Mouse (Mus musculus) Muller cell, postnatal 12 days (primary cell): ENCODE results near the gene Gm17622.
A peak's percentile ranks its signal among the peaks of the same experiment; 100 is the strongest.

Source experiments
- DNase-seq: peaks from one replicate; pipeline ENCODE4 v3.0.0-alpha.2; 2015; ENCODE audit errors: inconsistent ontology term

Gm17622 gene

DNA sequence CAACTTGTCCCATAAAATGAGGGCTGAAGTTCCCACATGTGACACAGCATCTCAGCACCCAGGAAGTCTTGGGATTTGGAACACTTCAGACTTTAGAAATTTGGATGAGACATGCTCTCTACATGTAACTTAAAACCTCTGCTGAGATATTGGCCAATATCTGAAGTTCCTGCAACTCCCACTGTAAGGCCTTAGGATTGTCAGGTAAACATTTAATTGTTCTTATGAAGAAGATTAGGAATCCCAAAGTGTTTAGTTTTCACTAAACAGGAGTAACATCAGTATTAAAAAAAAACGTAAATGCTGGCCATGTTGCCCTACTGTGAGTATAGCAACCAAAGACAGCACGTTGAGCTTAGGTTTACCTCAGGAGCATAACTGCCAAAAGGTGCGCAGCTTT lies at the start of gene Gm17622:
Gm17622 (plus strand) TSS at position 301 of the 400 bp plus-strand sequence.
- no peak for DNase-seq

DNA sequence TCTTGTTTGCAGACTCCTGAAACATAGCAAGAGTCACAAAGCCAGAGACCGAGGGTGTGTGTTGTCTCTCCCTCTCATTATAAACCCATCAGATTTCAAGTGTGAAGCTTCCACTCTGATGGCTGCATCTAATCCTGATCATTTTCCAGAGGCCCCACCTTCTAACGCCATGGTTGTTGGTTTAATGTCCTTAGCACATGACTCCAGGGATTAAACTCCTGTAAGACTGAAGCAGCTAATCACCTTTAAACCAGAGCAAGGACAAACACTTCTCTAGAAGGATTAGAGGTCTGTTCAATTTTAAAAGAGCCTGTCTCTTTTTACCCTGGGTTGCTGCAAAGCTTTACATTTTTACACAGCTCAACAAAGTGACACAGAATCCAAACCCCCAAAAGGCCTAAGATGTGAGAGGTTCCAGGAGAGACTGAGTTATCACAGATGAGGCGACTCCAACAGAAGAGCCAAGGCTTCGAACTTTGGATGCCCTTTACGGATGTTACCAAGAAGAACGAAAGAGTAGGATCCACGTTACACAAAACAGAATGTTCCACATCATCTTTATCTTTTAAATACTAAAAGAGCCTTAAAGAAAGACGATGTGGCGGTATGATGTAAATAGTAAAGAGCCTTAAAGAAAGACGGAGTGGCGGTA lies 40.2 kb upstream of the Gm17622 start:
- DNase-seq = no peak

DNA sequence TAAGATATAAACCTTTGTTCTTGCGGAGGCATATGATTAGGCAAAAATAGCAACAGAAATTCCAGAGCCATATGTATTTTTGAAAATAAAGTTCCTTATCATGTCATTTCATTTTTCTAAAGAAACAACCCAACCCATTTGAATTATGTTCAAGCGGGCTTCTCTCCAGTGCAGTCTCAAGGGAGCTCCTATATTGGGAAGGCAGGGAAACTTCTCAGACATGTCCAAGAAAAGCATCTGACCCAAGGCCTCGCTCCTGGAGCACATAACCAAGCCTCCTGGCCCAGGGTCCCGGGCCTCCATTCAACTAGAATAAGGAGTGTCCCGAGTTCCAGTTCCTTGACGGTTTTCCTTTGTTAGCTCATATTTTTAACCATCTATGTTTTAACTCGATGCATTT lies 39.7 kb upstream of the Gm17622 start:
- DNase-seq = no peak

DNA sequence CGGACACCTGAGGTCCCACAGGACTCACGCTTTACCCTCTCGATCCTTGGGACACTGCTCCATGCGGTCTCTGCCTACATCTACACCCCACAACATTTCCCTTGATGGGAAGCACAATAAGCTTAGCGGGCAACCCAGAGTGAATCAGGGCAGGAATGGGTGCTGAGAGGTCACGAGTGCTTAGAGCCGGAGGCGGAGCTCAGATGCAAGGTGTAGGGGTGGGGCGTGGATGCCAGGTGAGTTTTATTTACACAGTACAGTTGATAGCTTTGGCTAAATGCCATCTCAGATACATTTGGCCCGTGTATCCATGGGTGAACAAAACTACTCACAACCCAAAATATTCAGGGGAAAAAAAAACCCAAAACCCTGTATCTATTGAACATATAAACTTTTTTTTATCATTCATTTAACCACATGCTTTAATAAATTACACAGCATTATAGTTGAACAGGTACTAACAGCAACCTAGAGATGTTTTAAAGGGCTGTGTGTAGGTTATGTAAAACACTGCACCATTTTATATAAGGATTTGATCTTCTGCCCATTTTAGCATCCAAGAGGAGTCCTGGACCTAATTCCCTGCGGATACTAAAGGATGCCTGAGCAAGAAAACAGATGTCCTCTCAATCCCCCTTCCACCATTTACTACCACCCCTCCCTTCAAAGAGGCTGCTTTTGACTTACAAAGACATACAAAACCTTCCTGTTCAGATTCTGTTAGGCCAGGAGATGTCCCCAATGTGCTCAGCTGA lies 39.0 kb upstream of the Gm17622 start:
- no peak for DNase-seq

DNA sequence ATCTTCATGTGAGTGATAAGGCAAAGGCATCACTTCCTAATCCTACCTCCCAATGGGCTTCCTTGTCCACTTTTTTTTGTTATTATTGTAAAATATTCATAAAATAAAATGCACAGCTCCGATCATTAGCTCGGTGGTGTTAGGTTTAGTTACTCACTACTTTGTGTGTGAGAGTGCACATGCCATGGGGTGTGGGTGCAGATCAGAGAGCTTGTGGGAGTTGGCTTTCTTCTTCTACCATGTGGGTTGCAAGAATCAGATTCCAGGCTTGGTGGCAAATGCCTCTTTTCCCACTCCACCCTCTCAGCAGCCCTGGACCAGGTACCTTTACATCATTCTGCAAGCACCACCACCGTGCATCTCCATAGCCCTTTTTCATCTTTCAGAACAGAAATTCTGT lies 37.9 kb upstream of the Gm17622 start:
- no peak for DNase-seq

DNA sequence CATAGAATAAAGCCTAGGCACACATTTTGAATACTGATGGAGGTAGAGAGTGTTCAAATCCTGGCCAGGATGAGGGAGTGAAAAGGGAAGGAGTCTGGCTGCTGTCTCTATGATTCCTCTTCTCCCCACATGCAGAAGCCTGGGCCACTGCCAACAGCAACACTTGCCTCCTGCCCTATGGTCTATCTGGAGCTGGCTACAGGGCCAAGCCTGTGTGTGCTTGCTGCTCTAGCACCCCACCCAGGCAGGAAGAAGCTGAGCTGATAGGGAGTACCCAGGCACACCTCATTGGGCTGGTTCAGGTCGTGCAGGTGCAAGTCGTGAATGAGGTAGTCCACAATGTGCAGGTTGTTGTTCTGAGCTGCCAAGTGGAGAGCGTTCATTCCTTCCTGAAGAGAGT lies 36.2 kb upstream of the Gm17622 start:
- no peak for DNase-seq

DNA sequence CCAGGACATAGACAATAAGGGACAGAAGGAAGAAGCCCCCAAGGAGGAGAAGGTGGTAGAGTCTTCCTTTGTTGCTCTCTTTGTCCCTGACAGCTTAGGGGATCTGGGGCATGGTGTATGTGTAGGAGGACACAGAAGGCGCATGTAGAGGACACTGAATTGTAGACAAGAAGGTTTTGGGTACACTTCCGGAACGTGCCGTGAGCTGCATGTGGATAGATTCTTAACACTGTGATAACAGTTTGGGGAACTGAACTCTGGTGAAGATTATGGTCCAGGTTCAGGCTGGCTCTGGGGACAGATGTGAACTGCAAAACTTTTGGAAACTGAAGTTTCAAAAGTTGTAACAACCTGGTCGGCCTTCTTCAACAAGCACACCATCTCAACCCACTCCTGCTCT lies 33.0 kb upstream of the Gm17622 start:
- DNase-seq = no peak

DNA sequence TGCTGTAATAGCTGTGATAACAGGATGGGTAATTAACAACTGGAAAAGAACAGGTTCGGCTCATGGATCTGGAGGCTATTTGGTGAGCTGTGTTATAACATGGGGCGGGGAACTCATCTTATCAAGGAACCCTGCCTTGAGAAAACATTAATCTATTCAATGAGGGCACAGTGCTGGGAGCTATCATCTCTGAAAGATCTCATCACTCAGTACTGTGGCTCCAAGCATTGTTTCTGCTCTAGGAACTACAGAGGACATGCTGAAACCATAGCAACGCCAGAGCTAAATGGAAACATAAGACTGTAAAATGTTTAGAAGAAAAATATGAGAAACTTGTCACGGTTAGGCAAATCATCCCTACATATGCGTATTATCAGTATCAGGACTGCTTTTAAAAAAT lies 32.5 kb upstream of the Gm17622 start:
- no peak for DNase-seq

DNA sequence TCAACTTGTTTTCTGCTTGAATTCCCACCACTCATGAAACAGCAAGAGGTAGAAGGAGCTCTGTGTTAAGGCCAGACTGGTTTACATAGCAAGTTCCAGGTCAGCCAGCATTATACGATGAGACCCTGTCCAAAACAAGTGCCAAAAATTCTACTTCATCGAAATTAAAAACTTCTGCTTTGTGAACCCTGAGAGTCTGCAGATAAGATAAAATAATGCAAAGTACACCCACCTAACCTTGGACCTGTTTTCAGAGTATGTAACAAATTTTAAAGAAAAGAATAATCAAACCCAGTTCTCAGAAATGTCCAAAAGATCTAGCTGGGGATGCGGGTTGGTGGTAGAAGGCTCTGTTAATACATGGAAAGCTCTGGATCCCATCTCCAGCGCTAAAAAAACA lies 31.9 kb upstream of the Gm17622 start:
- DNase-seq = no peak

DNA sequence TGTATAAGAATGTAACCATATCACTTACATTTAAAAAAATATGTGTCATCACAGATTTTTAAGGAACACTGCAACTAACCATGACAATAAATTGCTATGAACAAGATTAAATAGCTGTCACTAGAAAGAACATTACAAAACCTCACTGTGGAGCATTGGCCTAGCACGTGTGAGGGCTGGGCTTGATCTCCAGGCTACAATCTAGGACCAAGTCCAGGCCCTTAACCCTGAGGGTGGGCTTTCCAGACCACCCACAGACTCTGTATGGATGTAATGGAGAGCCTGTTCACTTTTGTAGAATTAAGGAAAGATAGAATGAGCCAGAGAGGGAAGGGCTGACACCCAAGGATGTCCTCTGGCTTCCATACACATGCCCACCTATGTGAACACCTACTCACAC lies 27.9 kb upstream of the Gm17622 start:
- DNase-seq = no peak

DNA sequence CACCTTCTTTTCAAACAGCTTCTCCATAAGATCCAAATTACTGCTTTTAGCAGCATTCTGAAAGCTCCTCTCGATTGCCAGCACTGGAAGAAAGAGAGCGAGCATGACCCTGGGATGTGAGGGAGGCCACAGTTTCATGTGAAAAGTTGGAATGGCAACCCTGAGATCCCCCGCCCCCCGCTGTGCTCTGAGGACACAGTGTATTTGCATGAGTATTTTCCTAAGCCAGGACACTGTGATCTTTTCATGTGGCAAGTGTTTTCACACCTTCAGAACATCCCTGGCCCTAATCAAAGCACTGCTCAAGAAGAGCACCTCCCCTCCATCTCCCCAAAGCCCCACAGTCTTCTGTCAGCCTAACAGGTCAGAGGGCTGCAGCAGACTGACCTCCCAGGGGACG lies 25.2 kb upstream of the Gm17622 start:
- DNase-seq = no peak

DNA sequence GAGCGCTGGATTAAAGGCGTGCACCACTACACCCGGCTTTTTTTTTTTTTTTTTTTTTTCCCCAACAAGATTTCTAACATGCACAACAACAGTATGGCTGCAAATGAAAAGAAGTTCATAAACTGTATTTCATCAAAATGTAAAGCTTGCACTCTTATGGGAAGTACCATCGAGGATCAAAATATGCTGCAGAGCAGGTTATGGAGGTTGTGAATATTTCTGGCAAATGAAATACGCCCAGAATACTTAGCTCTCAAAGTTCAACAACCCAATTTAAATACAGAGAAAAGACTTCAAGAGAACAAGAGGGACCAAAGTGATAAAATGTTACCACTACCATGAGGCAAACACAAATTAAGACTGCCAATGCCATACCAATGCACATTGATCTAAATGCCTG lies 21.9 kb upstream of the Gm17622 start:
- DNase-seq = no peak

DNA sequence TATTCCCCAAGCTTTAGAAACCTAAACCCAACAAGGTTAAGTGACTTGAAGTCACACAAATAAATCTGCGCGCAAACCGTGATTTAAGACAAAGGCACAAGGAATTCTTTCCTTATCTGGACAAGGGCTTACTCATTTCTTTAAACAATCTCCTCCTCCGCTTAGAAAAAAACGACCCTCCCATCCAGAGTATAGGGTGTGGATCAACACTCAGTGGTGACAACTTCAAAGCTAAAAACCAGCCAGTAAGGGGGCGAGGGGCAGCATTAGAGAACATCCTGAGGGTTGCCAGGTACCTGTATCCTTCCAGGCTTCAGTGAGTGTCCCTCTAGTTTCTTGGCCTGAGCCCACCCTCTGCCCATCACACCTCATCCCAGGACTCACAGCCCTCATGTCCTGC lies 20.0 kb upstream of the Gm17622 start:
- DNase-seq = no peak

DNA sequence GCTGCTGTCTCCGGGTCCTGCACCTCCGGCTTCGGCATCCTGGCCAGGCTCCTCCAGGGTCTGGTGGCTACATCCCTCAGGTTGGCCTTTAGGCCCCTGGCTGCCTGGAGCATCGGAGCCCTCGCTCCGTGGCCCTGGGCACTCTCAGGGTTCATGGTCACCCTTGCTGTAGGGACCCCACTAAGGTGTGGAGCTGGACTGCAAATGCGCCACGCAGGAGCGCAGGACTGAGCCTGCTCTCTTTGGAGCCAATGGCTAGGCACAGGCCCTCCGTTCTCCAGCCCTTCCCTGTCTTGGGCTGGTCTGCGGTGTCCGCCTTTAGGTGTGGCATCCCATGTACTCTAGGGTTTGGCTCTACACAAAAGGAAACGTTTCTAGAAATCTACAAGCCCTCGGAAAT lies 19.6 kb upstream of the Gm17622 start, which contains the start of gene Ankdd1b:
Ankdd1b (minus strand) TSS at position 242 of the 400 bp plus-strand sequence.
- no peak for DNase-seq

DNA sequence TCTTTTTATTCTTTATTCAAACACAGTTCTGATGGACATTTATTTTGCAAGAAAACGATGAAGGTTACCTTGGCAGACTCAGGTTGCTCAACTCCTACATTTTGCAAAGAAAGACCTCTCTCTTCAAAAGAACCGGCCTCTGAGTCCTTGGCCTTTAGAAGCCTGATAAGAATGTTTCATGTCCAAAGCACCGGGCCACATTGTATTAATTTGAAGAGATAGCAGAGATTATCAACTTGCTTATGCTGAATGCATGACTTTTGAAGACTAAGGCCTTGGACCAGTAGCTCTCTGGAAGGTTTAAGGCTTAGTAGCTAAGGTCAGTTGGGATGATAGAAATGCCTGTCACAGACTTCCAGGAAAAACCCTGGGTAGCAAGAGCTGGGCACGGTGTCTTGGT lies 13.3 kb upstream of the Gm17622 start:
- no peak for DNase-seq

DNA sequence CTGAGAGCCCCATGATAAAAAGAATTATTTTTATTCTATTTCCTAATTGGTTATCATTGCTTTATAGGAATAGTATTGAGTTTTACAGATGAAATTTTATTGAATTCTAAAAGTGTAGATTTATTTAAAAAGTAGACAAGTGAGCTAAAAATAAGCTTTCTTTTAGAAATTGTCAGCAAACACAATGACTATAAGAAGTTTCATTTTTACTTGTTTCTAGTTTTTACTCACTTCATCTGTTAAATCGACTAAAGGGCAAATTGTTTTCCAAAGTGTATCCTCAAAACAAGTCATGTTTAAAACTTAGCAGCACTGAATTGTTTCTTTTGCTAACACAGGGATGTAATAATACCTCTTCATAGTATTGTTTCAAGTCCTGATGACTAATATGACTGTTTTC lies 11.5 kb upstream of the Gm17622 start:
- no peak for DNase-seq

DNA sequence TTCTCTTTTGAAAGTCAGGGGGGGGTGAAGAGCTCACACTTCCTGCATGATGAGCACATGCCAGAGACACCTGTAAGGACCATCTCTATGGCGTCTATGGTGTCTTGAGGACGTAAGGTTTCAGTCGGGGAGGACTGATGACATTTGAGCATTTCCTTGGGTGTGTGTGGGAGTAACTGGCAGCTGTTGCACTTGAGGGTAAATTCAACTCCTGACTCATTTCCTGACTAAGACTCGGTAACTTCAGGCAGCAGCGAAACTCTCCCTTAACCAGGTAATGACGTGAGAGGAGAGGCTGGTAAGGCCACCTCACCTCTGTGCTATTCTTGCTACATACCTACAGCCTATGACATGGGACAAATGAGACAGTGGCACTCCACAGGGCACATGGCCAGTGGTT lies 3.3 kb upstream of the Gm17622 start:
- DNase-seq = no peak

DNA sequence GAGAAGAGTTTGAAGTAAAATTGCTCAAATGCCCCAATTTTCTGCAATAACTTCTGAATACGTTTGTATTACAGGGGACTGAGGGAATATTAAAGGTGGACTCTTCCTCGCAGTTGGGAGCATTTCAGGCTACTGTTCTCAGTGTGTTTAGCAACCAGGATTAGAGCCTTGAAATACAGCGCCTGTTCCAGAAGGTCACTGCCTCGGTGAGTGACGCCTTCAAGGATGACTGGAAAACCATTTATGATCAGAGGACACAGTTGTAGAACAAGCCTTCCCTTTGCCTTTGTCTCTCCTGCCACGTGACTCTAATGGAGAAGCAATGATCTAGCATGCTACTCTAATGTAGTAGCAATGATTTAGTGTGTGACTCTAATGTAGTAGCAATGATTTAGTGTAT lies 2.6 kb upstream of the Gm17622 start:
- no peak for DNase-seq

DNA sequence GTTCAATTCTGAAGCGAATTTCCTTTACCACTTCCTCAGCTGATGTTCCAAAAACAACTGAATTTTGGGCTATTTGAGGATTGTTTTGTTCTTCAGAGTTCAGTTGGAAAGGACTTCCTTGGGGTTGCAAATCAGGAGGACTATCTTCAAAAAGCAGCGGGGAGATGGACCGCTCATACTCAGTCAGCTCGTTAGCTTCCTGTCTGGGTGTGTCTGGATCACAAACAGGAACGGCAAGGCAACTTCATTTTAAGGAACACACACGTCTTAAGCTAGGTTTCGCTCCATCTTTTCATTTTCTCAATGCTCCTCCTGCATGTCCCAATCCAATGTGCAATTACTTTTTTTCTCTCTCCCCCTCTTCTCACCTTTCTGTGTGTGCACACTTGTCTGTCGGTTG lies 6.1 kb downstream of the Gm17622 start:
- no peak for DNase-seq

DNA sequence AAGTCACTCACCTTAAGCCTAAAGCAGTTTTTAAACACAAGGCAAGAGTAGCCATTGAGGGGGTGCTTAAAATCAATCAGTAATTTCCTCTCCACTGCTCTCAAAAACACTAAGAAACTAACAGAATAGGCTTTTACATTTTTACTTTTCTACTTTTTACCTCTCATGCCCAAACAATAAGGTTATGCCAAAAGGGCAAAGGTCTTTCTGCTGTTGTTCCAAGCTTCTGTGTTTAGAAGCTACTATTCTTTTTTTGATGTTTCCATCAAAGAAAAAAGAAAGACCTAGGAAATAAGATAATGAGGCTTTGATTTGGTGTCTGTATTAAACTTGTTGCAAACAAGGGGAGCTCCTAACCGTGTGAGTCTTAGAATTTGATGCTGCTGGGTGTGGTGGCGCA lies 9.4 kb downstream of the Gm17622 start:
- DNase-seq = no peak

DNA sequence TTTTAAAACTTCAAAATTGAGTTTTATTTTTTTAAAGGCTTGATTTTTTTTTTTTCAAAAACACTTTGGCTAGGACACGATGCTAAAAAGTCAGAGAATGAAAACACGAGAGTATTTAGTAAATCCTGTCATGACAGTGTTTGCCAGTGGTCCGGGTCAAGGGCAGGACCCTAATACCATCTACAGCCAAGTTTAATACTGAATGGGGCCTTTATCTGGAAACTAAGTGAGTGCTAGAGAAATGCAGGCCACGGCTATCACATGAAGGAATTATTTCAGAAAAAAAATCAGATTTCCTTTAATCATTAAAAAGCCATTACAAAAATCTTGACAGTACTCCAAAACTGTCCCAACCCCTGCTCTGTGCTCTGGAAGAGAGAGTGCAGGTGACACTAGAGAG lies 15.1 kb downstream of the Gm17622 start:
- no peak for DNase-seq

DNA sequence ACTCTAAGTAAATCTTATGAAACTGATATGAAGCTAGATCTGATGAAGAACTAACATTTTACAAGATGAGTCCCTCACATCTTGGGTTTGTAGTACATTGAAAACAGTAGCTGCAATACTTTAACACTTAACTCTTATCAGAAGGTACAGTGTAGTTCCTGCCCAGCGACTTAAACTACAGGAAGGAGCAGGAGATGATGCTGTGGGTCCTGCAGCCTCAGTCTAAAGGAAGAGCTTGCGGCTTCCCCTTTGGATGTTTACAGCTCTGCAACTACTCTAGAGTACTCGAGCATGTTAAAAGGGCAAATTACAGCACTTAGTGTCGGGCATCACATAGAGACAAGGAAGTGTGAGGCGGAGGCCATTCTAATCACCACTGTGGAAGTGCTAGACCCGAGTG lies 15.8 kb downstream of the Gm17622 start:
- DNase-seq = no peak

DNA sequence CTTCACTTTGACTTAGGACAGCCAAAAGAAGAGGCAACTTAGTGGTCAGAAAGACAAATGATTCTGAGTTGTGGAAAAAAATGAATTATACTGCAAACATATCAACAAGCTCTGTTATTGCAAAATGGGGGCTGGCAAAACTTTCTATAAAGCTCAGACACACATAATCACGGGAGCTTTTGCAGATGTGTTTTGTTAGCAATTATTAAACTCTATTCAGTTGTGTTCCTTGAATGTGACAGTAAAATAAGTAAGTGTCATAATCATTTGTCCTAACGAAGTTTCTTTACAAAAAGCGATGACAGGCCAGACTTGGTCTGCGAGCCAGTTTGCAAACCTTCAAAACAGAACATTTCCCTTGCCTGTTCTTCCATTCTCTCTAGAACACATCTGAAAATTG lies 17.0 kb downstream of the Gm17622 start:
- no peak for DNase-seq

DNA sequence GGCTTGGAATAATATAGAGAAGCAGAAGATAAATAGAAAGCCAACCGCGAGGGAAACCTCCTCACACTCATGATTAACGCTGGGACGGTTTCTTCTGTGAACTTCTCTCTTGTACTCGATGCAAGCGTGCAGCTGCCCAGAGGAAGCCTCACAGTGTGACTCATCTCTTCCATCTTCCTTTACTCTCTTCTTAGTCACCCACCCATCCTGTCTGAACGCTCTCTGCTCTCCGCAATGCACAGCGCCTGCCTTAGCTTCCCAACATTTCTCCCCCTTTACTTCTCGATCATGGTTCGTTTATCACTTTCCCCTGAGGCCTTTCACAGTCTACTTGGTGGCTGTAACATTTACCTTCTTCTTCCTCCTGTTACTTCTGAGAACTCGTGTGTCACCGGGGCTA lies 20.1 kb downstream of the Gm17622 start:
- peak; percentile 24 for DNase-seq
